Mouse (Mus musculus) kidney, postnatal 0 days (tissue): ENCODE results near the gene Fars2. TPM values are rescaled to one million over a fixed set of nuclear protein-coding genes. Genes with fewer than 3 reads are reported as not detected.

ENCODE experiments used
- ATAC-seq: fragments of 200-750 bp; cut with Nextera tagmentation; replicated peaks from 2 replicates; pipeline ENCODE4 v1.8.0; 2017; ENCODE audit warnings: low read depth, moderate number of reproducible peaks, moderate TSS enrichment, moderate library complexity; ENCODE audit not compliant: low FRiP score
- DNase-seq: peaks from one replicate; pipeline ENCODE4 v3.0.0-alpha.2; 2016; ENCODE audit warnings: low spot score
- H3K27ac ChIP-seq: fragments of 300-500 bp; sonication (generic); 2 replicates; pipeline ENCODE4 v1.5.1; 2014; ENCODE audit warnings: mild to moderate bottlenecking
- H3K27me3 ChIP-seq: fragments of 300-500 bp; sonication (generic); 2 replicates; pipeline ENCODE4 v1.6.1; 2014; ENCODE audit warnings: low read length, mixed read lengths; ENCODE audit not compliant: insufficient read depth
- H3K36me3 ChIP-seq: fragments of 300-500 bp; sonication (generic); 2 replicates; pipeline ENCODE4 v1.6.1; 2014; ENCODE audit warnings: low read length, mixed read lengths; ENCODE audit not compliant: insufficient read depth
- H3K4me1 ChIP-seq: fragments of 300-500 bp; sonication (generic); replicated peaks from 2 replicates; pipeline ENCODE4 v1.6.1; 2014; ENCODE audit warnings: antibody characterized with exemption, low read length, mixed read lengths; ENCODE audit not compliant: insufficient read depth
- H3K4me2 ChIP-seq: fragments of 300-500 bp; sonication (generic); 2 replicates; pipeline ENCODE4 v1.6.1; 2014; ENCODE audit warnings: mild to moderate bottlenecking, low read length, moderate library complexity, mixed read lengths
- H3K4me3 ChIP-seq: fragments of 300-500 bp; sonication (generic); replicated peaks from 2 replicates; pipeline ENCODE4 v1.5.1; 2014; ENCODE audit warnings: low read depth, low read length
- H3K9ac ChIP-seq: fragments of 300-500 bp; sonication (generic); 2 replicates; pipeline ENCODE4 v1.6.1; 2014; ENCODE audit warnings: low read depth, low read length
- H3K9me3 ChIP-seq: fragments of 300-500 bp; sonication (generic); replicated peaks from 2 replicates; pipeline ENCODE4 v1.6.1; 2016; ENCODE audit warnings: low read length, inconsistent platforms, mixed read lengths
- CTCF ChIP-seq: IDR thresholded peaks from 2 replicates; pipeline ENCODE4 v1.5.1; 2016; ENCODE audit warnings: antibody characterized with exemption, low read depth, mild to moderate bottlenecking, moderate library complexity
- WGBS: fragments of 180-500 bp; shearing (Covaris S2); extraction: QIAGEN DNeasy Blood & Tissue Kit; methylation state at CpG from one replicate; pipeline ENCODE4 v1.1.7; 2014; 5-methylcytosine and 5-hydroxymethylcytosine counted together
- polyA plus RNA-seq: library from polyadenylated mRNA; unstranded; fragments of >200 nt; fragmentation: Nextera tagmentation; extraction: Ambion mirVana; gene quantifications from 2 replicates; pipeline ENCODE4 v1.2.1, GENCODE M21; 2015

The Fars2 gene
- polyA plus RNA-seq, 1 experiment from 2014 or later: 54.7 TPM

GRCm38 (mm10) chr13:36695516-36696201, 578.4 kb downstream of the Fars2 start:
- WGBS: 46% methylated on average over 7 of the region's 7 CpGs
- ATAC-seq: no peak

GRCm38 (mm10) chr13:36696351-36696771, 579.1 kb downstream of the Fars2 start:
- H3K9me3 ChIP-seq: no peaks in the 10 kb centered on the region
- 74% methylated on average over 8 of the region's 8 CpGs for WGBS
- no peak for ATAC-seq
- H3K27me3 ChIP-seq: no peaks in the 10 kb centered on the region
- no peak overlapping the region for H3K4me2 ChIP-seq
- H3K4me1 ChIP-seq: no peaks in the 10 kb centered on the region
- no peak for TF ChIP-seq CTCF
- H3K4me3 ChIP-seq: no peak overlapping the region
- no peak for DNase-seq
- H3K27ac ChIP-seq: no peak overlapping the region
- no peaks in the 10 kb centered on the region for H3K36me3 ChIP-seq
- H3K9ac ChIP-seq: no peak overlapping the region

More at GRCm38 (mm10) chr13:36695516-36696201, 578.4 kb downstream of the Fars2 start:
- Histone ChIP-seq H3K9ac (no peak overlapping the region), H3K36me3 (no peaks in the 10 kb centered on the region), H3K27me3 (no peaks in the 10 kb centered on the region), H3K4me2 (no peak overlapping the region), H3K4me1 (no peaks in the 10 kb centered on the region), H3K27ac (no peak overlapping the region), H3K9me3 (no peaks in the 10 kb centered on the region), H3K4me3 (no peak overlapping the region)
- peak; percentile 4 for DNase-seq
- TF ChIP-seq CTCF: no peak

- H3K27ac ChIP-seq: no peak overlapping the region
- WGBS: 71% methylated on average over 3 of the region's 3 CpGs
- no peak for DNase-seq
Measured at GRCm38 (mm10) chr13:36707088-36707690, 590.0 kb downstream of the Fars2 start.

GRCm38 (mm10) chr13:36714101-36714500, 596.9 kb downstream of the Fars2 start:
- no peaks in the 10 kb centered on the region for H3K27me3 ChIP-seq
- TF ChIP-seq CTCF: no peak
- no peak for ATAC-seq
- no peak overlapping the region for H3K4me3 ChIP-seq
- no peak overlapping the region for H3K4me2 ChIP-seq
- H3K9ac ChIP-seq: no peak overlapping the region
- WGBS: 84% methylated on average over 2 of the region's 2 CpGs
- no peaks in the 10 kb centered on the region for H3K9me3 ChIP-seq
- DNase-seq: no peak
- H3K4me1 ChIP-seq: no peaks in the 10 kb centered on the region
- no peak overlapping the region for H3K27ac ChIP-seq
- H3K36me3 ChIP-seq: no peaks in the 10 kb centered on the region

More at GRCm38 (mm10) chr13:36707088-36707690, 590.0 kb downstream of the Fars2 start:
- Histone ChIP-seq H3K9ac (no peak overlapping the region), H3K9me3 (no peaks in the 10 kb centered on the region), H3K4me1 (no peaks in the 10 kb centered on the region), H3K27me3 (no peaks in the 10 kb centered on the region), H3K4me2 (no peak overlapping the region), H3K4me3 (no peak overlapping the region), H3K36me3 (no peaks in the 10 kb centered on the region)
- ATAC-seq: no peak
- no peak for TF ChIP-seq CTCF

GRCm38 (mm10) chr13:36716708-36717107, 599.5 kb downstream of the Fars2 start:
- Histone ChIP-seq H3K4me3 (no peak overlapping the region), H3K27ac (no peak overlapping the region), H3K9ac (no peak overlapping the region), H3K9me3 (no peaks in the 10 kb centered on the region), H3K4me1 (no peaks in the 10 kb centered on the region), H3K4me2 (no peak overlapping the region), H3K27me3 (peaks cover 9% of the 10 kb centered on the region), H3K36me3 (no peaks in the 10 kb centered on the region)
- no peak for ATAC-seq
- no peak for TF ChIP-seq CTCF
- no peak for DNase-seq
- WGBS: 68% methylated on average over 2 of the region's 2 CpGs

- WGBS: 67% methylated on average over 3 of the region's 3 CpGs
- H3K9me3 ChIP-seq: no peaks in the 10 kb centered on the region
- H3K27ac ChIP-seq: no peak overlapping the region
- H3K4me3 ChIP-seq: no peak overlapping the region
- TF ChIP-seq CTCF: no peak
- DNase-seq (no peak), ATAC-seq (no peak)
- no peak overlapping the region for H3K9ac ChIP-seq
- no peak overlapping the region for H3K4me2 ChIP-seq
- H3K4me1 ChIP-seq: no peaks in the 10 kb centered on the region
- no peaks in the 10 kb centered on the region for H3K36me3 ChIP-seq
- peaks cover 16% of the 10 kb centered on the region for H3K27me3 ChIP-seq
Measured at GRCm38 (mm10) chr13:36717376-36717775, 600.2 kb downstream of the Fars2 start.
